Mouse (Mus musculus): ENCODE results near the gene Hnrnpa0.

Gene Hnrnpa0

DNA sequence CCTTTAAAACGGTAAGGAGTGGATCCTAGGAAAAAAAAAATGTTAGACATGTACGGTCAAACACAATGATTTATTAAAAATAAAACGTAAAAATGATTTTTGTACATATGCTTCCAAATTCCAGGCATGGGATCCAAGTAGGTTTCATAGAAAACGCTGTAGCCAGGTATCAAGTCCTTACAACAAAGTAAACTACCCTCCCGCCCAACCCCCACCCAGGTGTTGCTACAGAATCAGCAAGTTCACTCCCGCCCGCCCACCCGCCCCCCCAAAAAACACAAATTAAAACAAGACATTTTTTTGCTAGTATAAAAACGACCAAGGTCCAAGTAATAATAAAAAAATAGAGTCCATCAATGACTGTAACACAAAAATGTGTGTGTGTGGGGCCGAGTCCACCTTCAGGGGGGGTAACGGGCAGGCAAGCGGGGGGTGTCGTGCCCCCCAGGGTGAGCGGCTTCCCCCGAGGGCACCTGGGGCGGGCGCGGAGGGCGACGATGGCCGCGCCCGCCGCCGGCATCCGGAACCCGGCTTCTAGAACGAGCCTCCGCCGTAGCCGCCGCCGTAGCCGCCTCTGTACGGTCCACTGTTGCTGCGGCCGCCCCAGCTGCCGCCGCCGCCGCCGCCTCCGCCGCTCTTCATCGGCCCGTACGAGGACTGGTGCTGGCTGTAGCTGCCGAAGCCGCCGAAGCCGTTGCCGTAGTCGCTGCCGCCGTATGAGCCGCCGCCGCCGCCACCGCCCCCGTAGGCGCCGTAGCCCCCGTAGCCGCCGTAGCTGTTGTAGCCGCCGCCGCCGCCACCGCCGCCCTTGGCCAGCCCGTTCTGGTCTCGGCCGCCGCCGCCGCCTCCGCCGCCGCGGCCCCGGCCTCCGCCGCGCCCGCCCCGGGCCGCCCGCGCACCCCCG, 1.2 kb downstream of the Hnrnpa0 start:
- no peak for DNase-seq

DNA sequence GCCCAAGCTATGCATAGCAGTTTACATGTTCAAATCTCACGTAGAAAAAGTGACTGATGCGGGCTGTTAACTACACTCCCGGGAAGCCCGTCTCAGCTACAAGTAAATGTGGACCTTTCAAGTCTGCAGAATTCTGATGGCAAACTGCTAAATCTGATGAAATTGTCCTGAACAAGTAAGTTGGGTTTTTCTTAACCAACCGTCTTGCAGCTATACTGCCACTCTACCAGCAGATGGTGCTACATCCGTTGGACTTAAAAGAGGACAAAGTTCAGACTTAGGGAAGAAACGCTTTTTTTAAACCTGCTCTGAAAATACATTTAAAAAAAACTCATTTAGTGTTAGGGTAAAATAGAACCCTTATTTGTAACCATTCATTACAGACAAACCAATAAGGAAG, 2.2 kb downstream of the Hnrnpa0 start:
- DNase-seq, result peak; percentile 82

- DNase-seq, result no peak
Measured at GRCm38 (mm10) chr13:58124989-58125388, 3.4 kb downstream of the Hnrnpa0 start.

DNA sequence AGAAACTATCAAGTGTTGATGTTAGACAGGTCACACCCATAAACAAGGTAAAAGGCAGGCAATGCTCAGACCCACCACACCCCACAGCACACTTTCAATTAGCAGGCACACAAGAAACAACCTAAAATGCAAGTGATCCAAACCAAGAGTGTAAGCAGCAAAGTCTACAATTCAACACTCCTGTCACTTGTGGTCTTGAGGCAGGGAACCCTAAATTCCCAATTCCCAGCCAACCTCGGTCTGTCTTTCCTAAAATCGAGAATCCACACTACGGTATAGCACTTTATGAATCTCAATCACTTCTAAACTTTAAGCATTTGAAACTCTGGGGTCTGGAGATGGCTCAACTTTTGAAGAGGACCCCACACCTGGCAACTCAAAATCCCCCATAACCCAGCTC, 4.1 kb downstream of the Hnrnpa0 start:
- no peak for DNase-seq

DNA sequence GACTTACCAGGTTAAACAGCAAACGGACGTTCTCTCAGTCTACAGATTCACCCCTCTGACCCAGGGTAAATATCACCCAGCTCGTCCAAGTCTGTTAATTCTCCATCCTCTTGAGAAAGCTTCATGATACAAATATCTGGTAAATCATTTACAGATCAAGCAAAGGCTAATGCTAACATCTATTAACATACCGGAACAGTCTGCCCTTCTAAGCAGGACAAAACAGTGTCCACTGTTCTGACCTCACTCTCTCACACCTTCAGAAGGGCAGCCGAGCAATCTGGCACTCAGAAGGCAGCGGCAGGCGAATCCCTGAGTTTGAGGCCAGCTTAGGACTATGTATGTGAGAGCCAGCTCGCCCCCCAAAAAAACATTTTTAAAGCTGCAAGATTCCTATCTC, 5.0 kb downstream of the Hnrnpa0 start:
- DNase-seq, result no peak

GRCm38 (mm10) chr13:58122786-58123297, 5.5 kb downstream of the Hnrnpa0 start:
- no peak for DNase-seq

DNA sequence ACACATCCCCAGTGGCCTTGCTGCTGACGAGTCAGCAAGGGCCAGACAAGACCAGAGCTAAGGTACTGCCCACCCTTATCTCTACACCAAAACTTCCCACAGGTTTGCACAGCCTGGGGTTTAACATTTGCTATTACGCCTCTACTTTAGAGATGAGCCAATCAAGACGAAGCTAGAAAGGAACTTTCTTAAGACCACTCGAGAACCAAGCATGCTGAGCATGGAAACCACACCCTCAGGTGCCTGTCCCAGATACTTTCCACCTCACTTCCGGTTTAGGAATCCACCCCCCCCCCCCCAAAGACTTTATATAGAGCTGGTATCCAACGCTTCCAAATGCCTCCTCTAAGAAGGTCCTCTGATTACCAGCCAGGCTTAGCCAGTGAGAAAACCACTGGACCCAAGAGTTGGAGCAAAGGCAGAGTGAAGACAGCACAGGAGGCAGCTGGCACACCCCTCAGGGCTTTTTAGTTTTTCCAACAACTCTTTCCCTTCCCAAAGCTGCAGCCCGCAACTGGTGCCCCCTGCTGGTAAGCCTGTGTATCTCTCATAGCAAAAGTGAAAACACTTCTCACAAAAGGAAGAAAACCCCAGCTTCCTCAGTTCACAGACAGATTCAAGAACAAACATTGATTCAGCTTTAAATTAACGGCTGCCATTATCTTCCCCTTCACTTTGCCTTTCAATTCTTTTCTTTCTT, 10.9 kb downstream of the Hnrnpa0 start:
- peak; percentile 57 for DNase-seq

GRCm38 (mm10) chr13:58116801-58117200, 11.6 kb downstream of the Hnrnpa0 start:
- no peak for DNase-seq

DNA sequence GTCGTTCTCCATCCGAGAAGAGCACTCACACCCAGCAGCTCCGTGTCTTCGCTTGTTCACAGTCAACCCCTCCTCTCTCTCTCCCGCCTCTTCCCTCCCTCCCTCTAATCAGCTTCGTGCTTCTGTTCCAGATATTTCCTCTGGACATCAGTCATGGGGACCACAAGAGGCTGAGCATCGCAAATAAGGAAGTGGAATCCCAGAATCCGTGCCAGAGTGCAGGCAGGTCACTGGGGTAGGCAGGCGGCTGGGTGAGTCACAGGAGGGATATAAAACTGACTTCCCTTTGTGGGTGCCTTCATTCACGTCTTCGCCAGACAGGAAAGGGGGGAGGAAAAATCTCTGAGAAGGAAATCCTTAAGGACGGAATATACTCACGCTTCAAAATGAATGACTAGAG, 13.1 kb downstream of the Hnrnpa0 start:
- no peak for DNase-seq

DNA sequence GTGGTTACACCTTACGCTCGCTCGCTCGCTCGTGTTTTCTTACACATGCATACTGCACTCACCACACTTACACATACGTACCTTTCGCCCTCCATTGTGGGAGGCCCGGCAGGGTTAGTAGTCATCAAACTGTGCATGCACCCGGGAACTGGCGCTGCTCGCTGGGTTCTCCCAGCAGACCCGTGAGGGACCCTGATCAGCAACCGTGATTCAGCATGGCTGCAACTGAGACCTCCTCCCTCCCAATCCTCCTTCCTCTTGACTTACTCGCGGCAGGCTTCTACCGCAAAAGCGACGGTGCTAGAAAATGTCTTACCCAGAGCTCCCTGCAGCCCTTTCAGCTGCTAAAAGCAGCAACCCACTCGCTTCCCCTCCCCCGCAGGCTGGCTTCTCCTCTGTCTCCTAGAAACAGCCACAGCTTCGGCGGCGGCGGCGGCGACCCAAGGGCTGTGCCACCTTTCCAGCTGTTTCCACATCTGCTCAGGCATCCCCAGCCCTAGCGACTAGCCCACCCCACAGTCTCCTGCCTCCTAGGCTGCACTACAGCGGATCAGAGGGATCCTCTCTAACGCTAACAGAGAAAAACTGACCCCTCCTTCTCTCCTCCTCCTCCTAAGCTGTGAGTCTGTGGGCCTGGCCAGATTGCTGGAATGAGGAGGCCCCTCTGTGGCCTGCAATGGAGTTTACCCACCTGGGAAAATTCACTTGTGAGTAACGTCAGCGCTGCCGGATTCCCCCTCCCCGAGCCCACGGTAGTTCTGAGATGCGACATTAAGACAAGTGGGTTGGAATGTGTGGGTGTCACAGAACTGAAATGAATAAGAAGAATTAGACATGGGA, 15.1 kb downstream of the Hnrnpa0 start, which contains the start of gene Klhl3:
Gene Klhl3 (minus strand): TSS at position 532 of the 840 bp plus-strand sequence.
- peak; percentile 82 for DNase-seq

GRCm38 (mm10) chr13:58112601-58113041, 15.7 kb downstream of the Hnrnpa0 start:
- DNase-seq, result peak; percentile 34

GRCm38 (mm10) chr13:58112191-58112590, 16.2 kb downstream of the Hnrnpa0 start:
- no peak for DNase-seq

- DNase-seq, result no peak
Measured at GRCm38 (mm10) chr13:58111306-58111705, 17.1 kb downstream of the Hnrnpa0 start.

GRCm38 (mm10) chr13:58090643-58091042, 37.7 kb downstream of the Hnrnpa0 start:
- DNase-seq, result peak; percentile 61

DNA sequence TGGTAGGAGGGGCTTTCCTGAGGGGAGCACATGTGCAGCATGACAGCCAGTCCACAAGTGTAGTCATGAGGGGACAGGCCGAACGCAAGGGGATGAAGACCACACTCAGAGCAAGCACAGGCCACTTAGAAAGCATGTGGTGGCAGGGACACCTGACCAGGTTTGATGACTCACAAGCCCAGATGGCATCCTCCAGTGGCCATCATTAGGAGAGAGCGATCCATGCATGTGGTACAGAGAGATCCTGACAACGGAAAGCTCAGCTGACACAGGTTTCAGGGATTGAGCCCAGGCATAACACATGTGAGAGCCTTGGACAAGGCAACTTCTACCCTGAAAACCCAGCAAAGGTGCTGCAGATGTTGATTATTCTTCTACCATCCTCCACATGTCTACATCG, 44.0 kb downstream of the Hnrnpa0 start:
- DNase-seq, result no peak

- no peak for DNase-seq
Measured at GRCm38 (mm10) chr13:58083521-58083920, 44.8 kb downstream of the Hnrnpa0 start.

DNA sequence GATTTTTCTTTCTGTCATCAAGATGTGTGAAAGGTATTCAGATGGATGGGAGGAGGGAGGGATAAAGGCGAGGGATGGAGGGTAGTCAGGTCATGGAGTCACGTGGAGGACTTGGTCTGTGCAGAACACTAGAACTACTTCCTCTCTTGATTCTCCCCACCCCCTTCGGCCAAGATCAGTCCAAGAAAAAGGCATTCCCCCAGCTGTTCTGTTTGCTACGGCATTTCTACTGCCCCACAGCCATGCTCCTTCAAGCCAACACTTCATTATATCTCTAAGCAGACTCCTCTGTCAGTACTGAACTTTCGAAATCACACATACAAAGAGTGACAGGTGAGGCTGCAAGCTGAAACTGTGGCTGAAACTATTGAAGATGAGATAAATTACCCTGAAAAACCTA, 45.3 kb downstream of the Hnrnpa0 start:
- no peak for DNase-seq

DNA sequence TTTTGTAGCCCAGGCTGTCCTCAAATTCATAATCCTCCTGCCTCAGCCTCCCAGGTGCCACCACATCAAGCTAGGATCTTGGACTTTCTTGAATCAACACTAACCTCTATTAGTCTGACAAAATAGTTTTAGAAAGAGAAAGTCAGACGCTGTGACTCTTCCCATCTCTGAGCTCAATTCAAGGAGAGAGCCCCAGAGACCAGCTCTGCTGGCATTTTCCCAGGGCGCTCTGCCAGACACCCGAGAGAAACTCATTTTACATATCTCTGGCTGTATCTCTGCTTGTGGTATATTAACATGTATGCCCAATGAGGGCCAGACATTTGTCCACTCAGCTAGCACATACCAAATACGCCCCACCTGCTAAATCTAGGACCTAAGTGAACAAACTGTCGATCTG, 50.0 kb downstream of the Hnrnpa0 start:
- no peak for DNase-seq
